Mouse (Mus musculus) stomach, embryonic 16.5 days (tissue): Measurements from ENCODE around the gene Atp6v0d1. TPM values are rescaled to one million over a fixed set of nuclear protein-coding genes. Genes with fewer than 3 reads are reported as not detected.

Source experiments
- ATAC-seq: fragments of 200-750 bp; cut with Nextera tagmentation; 2 replicates; pipeline ENCODE4 v1.8.0; 2017; ENCODE audit warnings: moderate number of reproducible peaks, moderate TSS enrichment; ENCODE audit not compliant: insufficient read depth, low FRiP score
- H3K27ac ChIP-seq: fragments of 300-500 bp; sonication (generic); 2 replicates; pipeline ENCODE4 v1.5.1; 2014; ENCODE audit warnings: low read length
- H3K27me3 ChIP-seq: fragments of 300-500 bp; sonication (generic); 2 replicates; pipeline ENCODE4 v1.6.1; 2014; ENCODE audit warnings: low read length, control low read depth, mixed read lengths; ENCODE audit not compliant: control insufficient read depth, insufficient read depth
- H3K36me3 ChIP-seq: fragments of 300-500 bp; sonication (generic); 2 replicates; pipeline ENCODE4 v1.6.1; 2014; ENCODE audit warnings: low read length; ENCODE audit not compliant: control insufficient read depth, insufficient read depth
- H3K4me1 ChIP-seq: fragments of 300-500 bp; sonication (generic); 2 replicates; pipeline ENCODE4 v1.6.1; 2014; ENCODE audit warnings: low read length, control low read depth, mixed read lengths; ENCODE audit not compliant: control insufficient read depth, insufficient read depth
- H3K4me2 ChIP-seq: fragments of 300-500 bp; sonication (generic); 2 replicates; pipeline ENCODE4 v1.6.1; 2014; ENCODE audit warnings: low read depth, low read length, mixed read lengths
- H3K4me3 ChIP-seq: fragments of 300-500 bp; sonication (generic); replicated peaks from 2 replicates; pipeline ENCODE4 v1.5.1; 2014; ENCODE audit warnings: mild to moderate bottlenecking, low read length
- H3K9ac ChIP-seq: fragments of 300-500 bp; sonication (generic); 2 replicates; pipeline ENCODE4 v1.6.1; 2014; ENCODE audit warnings: low read length
- H3K9me3 ChIP-seq: fragments of 300-500 bp; sonication (generic); replicated peaks from 2 replicates; pipeline ENCODE4 v1.6.1; 2016; ENCODE audit warnings: low read length, control low read depth; ENCODE audit not compliant: control insufficient read depth
- WGBS: fragments of 180-500 bp; shearing (Covaris S2); extraction: QIAGEN DNeasy Blood & Tissue Kit; methylation state at CpG from one replicate; pipeline ENCODE4 v1.1.7; 2014; 5-methylcytosine and 5-hydroxymethylcytosine counted together
- polyA plus RNA-seq: library from polyadenylated mRNA; unstranded; fragments of >200 nt; fragmentation: Nextera tagmentation; extraction: Ambion mirVana; gene quantifications from 2 replicates; pipeline ENCODE4 v1.2.1, GENCODE M21; 2015

Atp6v0d1 gene
- polyA plus RNA-seq, 1 experiment from 2014 or later: 83.5 TPM

- H3K4me2 ChIP-seq: no peak overlapping the region
- no peak overlapping the region for H3K9ac ChIP-seq
- peaks cover 16% of the 10 kb centered on the region for H3K4me1 ChIP-seq
- peaks cover 4% of the 10 kb centered on the region; the same call in 1 of the 2 replicates for H3K36me3 ChIP-seq
- H3K9me3 ChIP-seq: no peaks in the 10 kb centered on the region
- H3K4me3 ChIP-seq: no peak overlapping the region
- H3K27ac ChIP-seq: no peak overlapping the region
- H3K27me3 ChIP-seq: no peaks in the 10 kb centered on the region
- 84% methylated on average over 3 of the region's 3 CpGs for WGBS
- no peak for ATAC-seq
These were observed 29.3 kb downstream of the Atp6v0d1 start for GRCm38 (mm10) chr8:105536546-105536945.

- Histone ChIP-seq H3K4me3 (no peak overlapping the region), H3K27me3 (no peaks in the 10 kb centered on the region), H3K9me3 (no peaks in the 10 kb centered on the region), H3K36me3 (no peaks in the 10 kb centered on the region), H3K4me1 (peaks cover 16% of the 10 kb centered on the region), H3K27ac (peak overlapping the region; percentile 80), H3K4me2 (no peak overlapping the region), H3K9ac (no peak overlapping the region)
- 0% methylated on average over 1 of the region's 1 CpGs for WGBS
- ATAC-seq: peak; percentile 83
These were observed 31.9 kb downstream of the Atp6v0d1 start for GRCm38 (mm10) chr8:105533892-105534329.

- 16% methylated on average over 2 of the region's 2 CpGs for WGBS
- Histone ChIP-seq H3K4me1 (peaks cover 16% of the 10 kb centered on the region), H3K9me3 (no peaks in the 10 kb centered on the region), H3K27ac (peak overlapping the region; percentile 80), H3K27me3 (no peaks in the 10 kb centered on the region), H3K4me3 (no peak overlapping the region), H3K36me3 (no peaks in the 10 kb centered on the region), H3K4me2 (no peak overlapping the region), H3K9ac (no peak overlapping the region)
- ATAC-seq: peak; percentile 74
These were observed 32.4 kb downstream of the Atp6v0d1 start for GRCm38 (mm10) chr8:105533439-105533838.

GRCm38 (mm10) chr8:105531774-105532173, 34.1 kb downstream of the Atp6v0d1 start:
- Histone ChIP-seq H3K27me3 (no peaks in the 10 kb centered on the region), H3K36me3 (no peaks in the 10 kb centered on the region), H3K9me3 (no peaks in the 10 kb centered on the region), H3K27ac (no peak overlapping the region), H3K9ac (peak overlapping the region; percentile 5; the same call in 1 of the 2 replicates), H3K4me2 (no peak overlapping the region), H3K4me1 (peaks cover 16% of the 10 kb centered on the region), H3K4me3 (no peak overlapping the region)
- ATAC-seq: no peak
- WGBS: 67% methylated on average over 2 of the region's 2 CpGs

GRCm38 (mm10) chr8:105529271-105529670, 36.6 kb downstream of the Atp6v0d1 start:
- Histone ChIP-seq H3K4me1 (peaks cover 13% of the 10 kb centered on the region), H3K27me3 (no peaks in the 10 kb centered on the region), H3K36me3 (no peaks in the 10 kb centered on the region), H3K4me3 (no peak overlapping the region), H3K27ac (no peak overlapping the region), H3K9me3 (no peaks in the 10 kb centered on the region), H3K9ac (no peak overlapping the region), H3K4me2 (no peak overlapping the region)
- 77% methylated on average over 3 of the region's 3 CpGs for WGBS
- no peak for ATAC-seq

- ATAC-seq: no peak
- Histone ChIP-seq H3K9ac (no peak overlapping the region), H3K9me3 (no peaks in the 10 kb centered on the region), H3K27me3 (no peaks in the 10 kb centered on the region), H3K4me3 (no peak overlapping the region), H3K27ac (no peak overlapping the region), H3K36me3 (no peaks in the 10 kb centered on the region), H3K4me1 (peaks cover 8% of the 10 kb centered on the region), H3K4me2 (no peak overlapping the region)
- 91% methylated on average over 1 of the region's 1 CpGs for WGBS
These were observed 37.6 kb downstream of the Atp6v0d1 start for GRCm38 (mm10) chr8:105528206-105528605.

GRCm38 (mm10) chr8:105527110-105527509, 38.7 kb downstream of the Atp6v0d1 start:
- 70% methylated on average over 2 of the region's 2 CpGs for WGBS
- Histone ChIP-seq H3K36me3 (no peaks in the 10 kb centered on the region), H3K4me3 (no peak overlapping the region), H3K27me3 (no peaks in the 10 kb centered on the region), H3K27ac (no peak overlapping the region), H3K4me2 (no peak overlapping the region), H3K4me1 (peaks cover 6% of the 10 kb centered on the region; the same call in 1 of the 2 replicates), H3K9ac (no peak overlapping the region), H3K9me3 (no peaks in the 10 kb centered on the region)
- no peak for ATAC-seq

- Histone ChIP-seq H3K27me3 (no peaks in the 10 kb centered on the region), H3K4me2 (no peak overlapping the region), H3K4me3 (no peak overlapping the region), H3K36me3 (no peaks in the 10 kb centered on the region), H3K27ac (no peak overlapping the region), H3K9ac (0 out of 2 replicates have a peak overlapping the region, but pooled peaks have one; percentile 9), H3K4me1 (peaks cover 19% of the 10 kb centered on the region), H3K9me3 (no peaks in the 10 kb centered on the region)
- ATAC-seq: no peak
- WGBS: 41% methylated on average over 9 of the region's 9 CpGs
These were observed 43.0 kb downstream of the Atp6v0d1 start for GRCm38 (mm10) chr8:105522890-105523289.

- no peaks in the 10 kb centered on the region for H3K36me3 ChIP-seq
- no peaks in the 10 kb centered on the region for H3K9me3 ChIP-seq
- H3K27me3 ChIP-seq: no peaks in the 10 kb centered on the region
- no peak overlapping the region for H3K4me3 ChIP-seq
- H3K4me1 ChIP-seq: peaks cover 19% of the 10 kb centered on the region
- H3K9ac ChIP-seq: no peak overlapping the region
- ATAC-seq: no peak
- no peak overlapping the region for H3K4me2 ChIP-seq
- H3K27ac ChIP-seq: no peak overlapping the region
- 73% methylated on average over 21 of the region's 21 CpGs for WGBS
These were observed 43.7 kb downstream of the Atp6v0d1 start for GRCm38 (mm10) chr8:105521995-105522769.
